Mouse (Mus musculus) bone marrow, adult 2 months (tissue): Measurements from ENCODE around the gene Farp1.

Experiments
- CTCF ChIP-seq: fragments of 200-500 bp; IDR thresholded peaks from 2 replicates; pipeline ENCODE4 v1.5.1; 2011; ENCODE audit warnings: low read length, control low read depth; ENCODE audit not compliant: control insufficient read depth, insufficient read depth
- POLR2A ChIP-seq: fragments of 200-500 bp; IDR thresholded peaks from 2 replicates; pipeline ENCODE4 v1.6.1; 2011; ENCODE audit warnings: low read depth, mild to moderate bottlenecking, control low read depth, low read length, borderline replicate concordance; ENCODE audit not compliant: control insufficient read depth

DNA sequence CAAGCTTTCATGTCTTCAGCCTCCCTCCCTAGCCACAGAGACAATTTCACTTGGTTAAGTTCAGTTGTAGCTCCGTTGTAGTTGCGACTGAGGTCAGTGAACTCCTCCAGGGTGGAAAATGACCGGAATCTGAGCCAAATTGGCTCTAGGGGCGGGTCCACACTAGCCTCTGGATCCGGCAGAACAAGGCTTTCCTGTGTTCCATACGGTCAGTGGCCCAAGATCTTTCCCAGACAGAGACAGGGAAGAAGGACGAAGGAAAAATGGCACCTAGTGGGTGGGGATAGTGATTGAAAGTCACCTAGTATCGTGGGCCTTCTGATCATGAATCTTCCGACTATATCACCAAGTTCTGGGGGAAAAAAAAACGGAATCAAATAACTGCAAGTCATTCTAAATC, 475 bp upstream of the Farp1 start:
- TF ChIP-seq CTCF = no peak
- TF ChIP-seq POLR2A = no peak
